ENCODE assay signal across 13 mouse cellular contexts in genomic region chr2:160876115-160876514, GRCm38 (mm10). TPM values are rescaled to one million over a fixed set of nuclear protein-coding genes. Genes with fewer than 3 reads are reported as not detected.
DNase-seq lines count a peak whose midpoint lies in the region; ATAC-seq and TF ChIP-seq lines count a peak whose summit lies in the region.
"Had no signal": no experiment of that assay in that cellular context is flagged by ENCODE, and none has a peak within 500 bp of the region (broad histone marks: within the 10 kb centered on the region; RNA-seq: fewer than 3 reads in every experiment).

No protein-coding gene starts in this region.

- H3K9ac ChIP-seq in lung, postnatal 0 days (replicated peaks; ENCODE audit: low read depth) = no peak overlapping the region
- H3K9ac ChIP-seq: liver, embryonic 15.5 days; stomach, embryonic 15.5 days had no signal

- no peaks in the 10 kb centered on the region for H3K36me3 ChIP-seq in heart, embryonic 10.5 days
- no peaks in the 10 kb centered on the region for H3K36me3 ChIP-seq in lung, postnatal 0 days (ENCODE audit: insufficient read depth, low read length)
- H3K36me3 ChIP-seq: liver, embryonic 15.5 days; stomach, embryonic 15.5 days had no signal

- no peak for TF ChIP-seq POLR2A in lung, adult 2 months (IDR thresholded peaks at IDR 0.05; ENCODE audit: borderline replicate concordance, extremely low read depth, low read depth, low read length)

- no peak overlapping the region for H3K4me3 ChIP-seq in heart, embryonic 10.5 days
- H3K4me3 ChIP-seq in lung, postnatal 0 days (ENCODE audit: low read depth, low read length) = no peak overlapping the region
- H3K4me3 ChIP-seq in lung, adult 2 months (replicated peaks; ENCODE audit: extremely low read depth, low read depth, low read length) = no peak overlapping the region
- H3K4me3 ChIP-seq: liver, embryonic 15.5 days; stomach, embryonic 15.5 days had no signal

- no peaks in the 10 kb centered on the region for H3K27me3 ChIP-seq in heart, embryonic 10.5 days (ENCODE audit: insufficient read depth, poor library complexity, severe bottlenecking)
- no peaks in the 10 kb centered on the region for H3K27me3 ChIP-seq in lung, postnatal 0 days (replicated peaks; ENCODE audit: insufficient read depth, low read length)
- H3K27me3 ChIP-seq: liver, embryonic 15.5 days; stomach, embryonic 15.5 days had no signal

- no peak for TF ChIP-seq EP300 in lung, postnatal 0 days (IDR thresholded peaks at IDR 0.05)

- peaks cover 19% of the 10 kb centered on the region for H3K4me1 ChIP-seq in heart, embryonic 10.5 days
- peaks cover 4% of the 10 kb centered on the region; the same call in 1 of the 2 replicates for H3K4me1 ChIP-seq in lung, postnatal 0 days (ENCODE audit: insufficient read depth, low read depth, low read length)
- H3K4me1 ChIP-seq in lung, adult 2 months (ENCODE audit: control insufficient read depth, insufficient read depth, low read length) = peaks cover 5% of the 10 kb centered on the region

- WGBS in heart, embryonic 10.5 days = 77% methylated on average over 4 of the region's 4 CpGs
- 87% methylated on average over 4 of the region's 4 CpGs for WGBS in lung, postnatal 0 days
- WGBS in lung, adult 2 months = 93% methylated on average over 4 of the region's 4 CpGs

- TF ChIP-seq CTCF in lung, postnatal 0 days (IDR thresholded peaks at IDR 0.05) = peak; percentile 60
- no peak for TF ChIP-seq CTCF in lung, adult 2 months (IDR thresholded peaks at IDR 0.05; ENCODE audit: insufficient read depth, low read length)

- H3K9me3 ChIP-seq in heart, embryonic 10.5 days = no peaks in the 10 kb centered on the region
- H3K9me3 ChIP-seq in lung, postnatal 0 days (ENCODE audit: low read length) = no peaks in the 10 kb centered on the region
- H3K9me3 ChIP-seq: liver, embryonic 15.5 days; stomach, embryonic 15.5 days had no signal

- H3K4me2 ChIP-seq in lung, postnatal 0 days (replicated peaks; ENCODE audit: low read depth, low read length) = no peak overlapping the region
- H3K4me2 ChIP-seq: liver, embryonic 15.5 days; stomach, embryonic 15.5 days had no signal

- no peak for ATAC-seq in lung, postnatal 0 days
- ATAC-seq: intestine, embryonic 16.5 days had no signal

- no peak overlapping the region for H3K27ac ChIP-seq in heart, embryonic 10.5 days
- no peak overlapping the region for H3K27ac ChIP-seq in lung, postnatal 0 days (ENCODE audit: low read length)
- H3K27ac ChIP-seq: liver, embryonic 15.5 days; stomach, embryonic 15.5 days had no signal

- DNase-seq in heart, adult 11 months = peak; percentile 79
- DNase-seq in heart, embryonic 10.5 days (ENCODE audit: low spot score) = no peak
- no peak for DNase-seq in lung, postnatal 0 days (ENCODE audit: low spot score)
- no peak for DNase-seq in lung, adult 2 months
- peak; percentile 18 to 44 for DNase-seq in CD8-positive naive resting alpha-beta T cell, adult 2 months (ENCODE audit: low read depth in 2 of 2, low spot score in 2 of 2)
- peak; percentile 29 for DNase-seq in c-Kit-positive CD71-positive TER-119-positive erythroid progenitor cells, embryonic 14.5 days (ENCODE audit: low spot score)
- no peak for DNase-seq in frontal cortex, postnatal 10 days (ENCODE audit: low spot score in 2 of 2)
- DNase-seq in frontal cortex, postnatal 14 days (ENCODE audit: low spot score in 2 of 2) = no peak
- DNase-seq: embryo, embryonic 11 days; heart, adult 18-20 months had no signal

RNA-seq across cellular contexts. Expression of gene Zhx3, which starts 3.3 kb away (rescaled TPM):
- 5.9 and 6.1 TPM in 2 replicates for polyA plus RNA-seq in heart, embryonic 10.5 days (2016; fragmentation: Nextera tagmentation; extraction: Ambion mirVana)
- polyA plus RNA-seq in lung, postnatal 0 days (2015; fragmentation: Nextera tagmentation; extraction: Ambion mirVana) = 7.2 and 10.9 TPM in 2 replicates
- 11.6 and 14.6 TPM in 2 replicates for polyA plus RNA-seq in lung, adult 2 months (2012; rRNA removed)

RNA-seq across cellular contexts. Expression of gene Lpin3, which starts 4.4 kb away (rescaled TPM):
- 1.9 and 2.4 TPM in 2 replicates for polyA plus RNA-seq in heart, embryonic 10.5 days (2016; fragmentation: Nextera tagmentation; extraction: Ambion mirVana)
- 3.2 and 4.5 TPM in 2 replicates for polyA plus RNA-seq in lung, postnatal 0 days (2015; fragmentation: Nextera tagmentation; extraction: Ambion mirVana)
- polyA plus RNA-seq in lung, adult 2 months (2012; rRNA removed) = 8.2 and 15.2 TPM in 2 replicates

RNA-seq across cellular contexts. Expression of gene Emilin3, which starts 36.0 kb away (rescaled TPM):
- polyA plus RNA-seq in heart, embryonic 10.5 days (2016; fragmentation: Nextera tagmentation; extraction: Ambion mirVana) = 1.2 and 2.5 TPM in 2 replicates
- 0.36 and 0.52 TPM in 2 replicates for polyA plus RNA-seq in lung, postnatal 0 days (2015; fragmentation: Nextera tagmentation; extraction: Ambion mirVana)
- 0.03 and 0.08 TPM in 2 replicates for polyA plus RNA-seq in lung, adult 2 months (2012; rRNA removed)

Comparison
In these comparisons a context has a peak if more than half of its experiments do, and no peak if none do; other contexts are left out.
1. DNase-seq: peak in heart, adult 11 months (single experiment), CD8-positive naive resting alpha-beta T cell, adult 2 months (2 of 2) and c-Kit-positive CD71-positive TER-119-positive erythroid progenitor cells, embryonic 14.5 days (single experiment); none in heart, embryonic 10.5 days (single experiment), lung, postnatal 0 days (single experiment), lung, adult 2 months (single experiment), frontal cortex, postnatal 10 days (0 of 2) and frontal cortex, postnatal 14 days (0 of 2).